Comparison of ENCODE assay signal across 21 mouse cellular contexts in genomic region chr9:6342854-6343253, GRCm38 (mm10).
"Had no signal": no experiment of that assay in that cellular context is flagged by ENCODE, and none has a peak within 500 bp of the region (broad histone marks: within the 10 kb centered on the region; RNA-seq: fewer than 3 reads in every experiment).

No protein-coding gene starts in this region.

- ATAC-seq: intestine, postnatal 0 days; liver, embryonic 12.5 days had no signal

- H3K4me2 ChIP-seq: limb, embryonic 13.5 days; liver, embryonic 12.5 days; liver, embryonic 15.5 days; lung, embryonic 15.5 days; neural tube, embryonic 13.5 days; stomach, embryonic 15.5 days had no signal

- DNase-seq: kidney, adult 2 months; kidney, postnatal 25 days; layer of hippocampus, adult 9-11 months; liver; lung, adult 18-20 months; lung, postnatal 14 days; retina, postnatal 1 day; right cerebral cortex, postnatal 25 days; spleen, adult 18-20 months; thymus, postnatal 25 days had no signal

- H3K27ac ChIP-seq: kidney, postnatal 0 days; layer of hippocampus, adult 2 months; limb, embryonic 10.5 days; limb, embryonic 13.5 days; liver, embryonic 12.5 days; liver, embryonic 15.5 days; lung, embryonic 15.5 days; macrophage; neural tube, embryonic 13.5 days; stomach, embryonic 15.5 days had no signal

- H3K27me3 ChIP-seq: limb, embryonic 13.5 days; liver, embryonic 12.5 days; liver, embryonic 15.5 days; lung, embryonic 15.5 days; neural tube, embryonic 13.5 days; stomach, embryonic 15.5 days had no signal

- H3K4me1 ChIP-seq: limb, embryonic 10.5 days; liver, embryonic 12.5 days; liver, embryonic 15.5 days; lung, embryonic 15.5 days; stomach, embryonic 15.5 days had no signal

- H3K9me3 ChIP-seq: limb, embryonic 10.5 days; limb, embryonic 13.5 days; liver, embryonic 12.5 days; liver, embryonic 15.5 days; lung, embryonic 15.5 days; neural tube, embryonic 13.5 days; stomach, embryonic 15.5 days had no signal

- H3K36me3 ChIP-seq: limb, embryonic 10.5 days; limb, embryonic 13.5 days; liver, embryonic 12.5 days; liver, embryonic 15.5 days; lung, embryonic 15.5 days; neural tube, embryonic 13.5 days; stomach, embryonic 15.5 days had no signal

- H3K9ac ChIP-seq: limb, embryonic 13.5 days; liver, embryonic 12.5 days; liver, embryonic 15.5 days; lung, embryonic 15.5 days; neural tube, embryonic 13.5 days; stomach, embryonic 15.5 days had no signal

- H3K4me3 ChIP-seq: layer of hippocampus, adult 2 months; limb, embryonic 10.5 days; limb, embryonic 13.5 days; liver, embryonic 12.5 days; liver, embryonic 15.5 days; lung, embryonic 15.5 days; neural tube, embryonic 13.5 days; stomach, embryonic 15.5 days had no signal
